9 mouse cellular contexts compared by ENCODE assay signal in the genomic region with DNA sequence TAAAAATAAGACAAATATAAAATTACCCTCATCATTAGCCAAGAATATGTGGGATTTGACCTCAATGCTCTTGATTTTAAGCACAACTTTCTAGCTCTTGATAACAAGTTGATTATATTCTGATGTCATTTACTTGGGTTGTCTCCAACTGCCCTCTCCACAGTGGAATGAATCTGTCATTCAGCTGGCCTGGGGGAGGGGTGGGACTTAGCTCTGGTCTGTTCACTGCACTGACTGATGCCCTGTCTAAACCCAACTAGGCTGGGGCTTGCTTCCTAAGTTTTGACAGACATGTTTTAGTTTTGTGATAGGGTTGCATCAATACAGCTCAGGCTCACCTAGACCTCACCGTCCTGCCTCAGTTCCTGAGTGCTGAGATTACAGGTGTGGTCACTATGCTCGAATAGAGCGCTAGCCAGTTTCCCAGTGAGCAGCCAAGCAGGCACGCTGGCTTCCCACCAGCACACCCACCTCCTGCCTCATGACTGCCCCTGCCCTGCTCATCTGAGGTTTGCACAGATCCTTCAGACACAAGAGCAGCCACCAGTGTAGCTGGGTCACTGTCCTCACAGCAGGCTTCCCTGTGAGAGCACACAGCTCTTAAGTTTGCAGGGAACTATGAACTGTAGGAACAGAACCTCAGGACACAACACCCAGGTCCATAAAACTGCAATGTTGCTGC.
DNase-seq lines count a peak whose midpoint lies in the region; ATAC-seq lines count a peak whose summit lies in the region.
"Had no signal": no experiment of that assay in that cellular context is flagged by ENCODE, and none has a peak within 500 bp of the region (broad histone marks: within the 10 kb centered on the region; RNA-seq: fewer than 3 reads in every experiment).

No protein-coding gene starts in this region.

- peak; percentile 53 for DNase-seq in adrenal gland, postnatal 10 days
- no peak for DNase-seq in adrenal gland, adult 18-20 months (ENCODE audit: low spot score in 2 of 2)
- DNase-seq in kidney, postnatal 10 days = peak; percentile 48
- DNase-seq in kidney, adult 11 months = no peak
- DNase-seq in NIH3T3 (ENCODE audit: low read depth) = peak; percentile 50
- peak; percentile 17 for DNase-seq in kidney, postnatal 14 days
- no peak for DNase-seq in gastrocnemius, postnatal 25 days
- DNase-seq: spleen, adult 18-20 months had no signal

- no peak for ATAC-seq in CD4-positive, CD25-positive, alpha-beta regulatory T cell, adult 4 months

Comparison
In these comparisons a context has a peak if more than half of its experiments do, and no peak if none do; other contexts are left out.
1. DNase-seq: peak in adrenal gland, postnatal 10 days (single experiment), kidney, postnatal 10 days (single experiment), NIH3T3 (single experiment) and kidney, postnatal 14 days (single experiment); none in adrenal gland, adult 18-20 months (0 of 2), kidney, adult 11 months (single experiment) and gastrocnemius, postnatal 25 days (single experiment).